Mouse (Mus musculus) liver, postnatal 0 days (tissue): ENCODE measurements around the gene Kras.

Source experiments
- CTCF ChIP-seq: sonication (generic); IDR thresholded peaks from 2 replicates; pipeline ENCODE4 v1.5.1; 2016; ENCODE audit warnings: antibody characterized with exemption, low read depth
- EP300 ChIP-seq: IDR thresholded peaks from 2 replicates; pipeline ENCODE4 v1.6.1; 2016; ENCODE audit warnings: antibody characterized with exemption, low read depth, mild to moderate bottlenecking

- TF ChIP-seq CTCF: no peak
- TF ChIP-seq EP300: no peak
Observed at GRCm38 (mm10) chr6:145176474-145176873, 73.6 kb downstream of the Kras start.
